Mouse (Mus musculus) testis, adult 2 months (tissue): Measurements from ENCODE around the gene Stab1.

Source experiments
- CTCF ChIP-seq: fragments of 200-500 bp; IDR thresholded peaks from 2 replicates; pipeline ENCODE4 v1.5.1; 2012; ENCODE audit warnings: low read depth, mild to moderate bottlenecking, inconsistent platforms, low read length, moderate library complexity; ENCODE audit not compliant: control insufficient read depth, insufficient read depth, insufficient replicate concordance
- POLR2A ChIP-seq: fragments of 200-500 bp; IDR thresholded peaks from 2 replicates; pipeline ENCODE4 v1.6.1; 2012; ENCODE audit warnings: low read depth, mild to moderate bottlenecking, inconsistent platforms, low read length, moderate library complexity; ENCODE audit not compliant: control insufficient read depth

DNA sequence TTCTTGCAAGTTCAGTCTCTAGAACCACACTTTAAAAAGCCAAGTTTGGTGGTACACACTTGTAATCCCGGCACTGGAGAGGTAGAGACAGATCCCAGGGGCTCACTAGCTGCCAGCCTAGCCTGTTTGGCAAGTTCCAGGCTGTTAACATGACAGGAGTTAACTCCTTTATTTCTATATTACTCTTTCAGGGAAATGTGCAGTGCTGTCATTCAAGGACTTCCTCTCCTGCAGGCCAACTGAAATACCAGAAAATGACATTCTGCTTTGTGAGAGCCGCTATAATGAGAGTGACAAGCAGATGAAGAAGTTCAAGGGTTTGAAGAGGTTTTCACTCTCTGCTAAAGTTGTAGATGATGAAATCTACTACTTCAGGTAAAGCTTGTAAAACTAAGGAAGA, 63.3 kb downstream of the Stab1 start:
- TF ChIP-seq POLR2A (no peak), CTCF (no peak)
